Mouse (Mus musculus): ENCODE data around the gene Pou4f2. TPM values are rescaled to one million over a fixed set of nuclear protein-coding genes. Genes with fewer than 3 reads are reported as not detected.
A peak's percentile ranks its signal among the peaks of the same experiment; 100 is the strongest.

The Pou4f2 gene
- total RNA-seq (2014; rRNA removed) = not detected in 2 replicates
- polyA plus RNA-seq (2015; fragmentation: Nextera tagmentation; extraction: Ambion mirVana) = not detected in 2 replicates

GRCm38 (mm10) chr8:78436071-78436651, at the start of gene Pou4f2:
Gene Pou4f2 (minus strand): TSS chr8:78436645.
- ATAC-seq (peak; percentile 73), DNase-seq (no peak)
- H3K27ac ChIP-seq (ENCODE audit: low read depth, low read length) = no peak within 1 kb of the TSS
- H3K4me2 ChIP-seq (ENCODE audit: low read depth) = peak within 1 kb of the TSS; percentile 66
- no peaks in the 10 kb centered on the region for H3K36me3 ChIP-seq (ENCODE audit: insufficient read depth)
- peaks cover 4% of the 10 kb centered on the region; the same call in 1 of the 2 replicates for H3K4me1 ChIP-seq (ENCODE audit: insufficient read depth)
- peak; percentile 17; the same call in 1 of the 2 replicates for TF ChIP-seq CTCF (IDR thresholded peaks at IDR 0.05; ENCODE audit: low read depth)
- H3K27me3 ChIP-seq (ENCODE audit: insufficient read depth, low read length) = peaks cover 62% of the 10 kb centered on the region
- WGBS = 3% methylated on average over 53 of the region's 54 CpGs
- peak within 1 kb of the TSS; percentile 37 for H3K4me3 ChIP-seq (ENCODE audit: low read depth, low read length)
- H3K9ac ChIP-seq = 0 out of 2 replicates have a peak within 1 kb of the TSS, but pooled peaks have one; percentile 4
- no peaks in the 10 kb centered on the region for H3K9me3 ChIP-seq (ENCODE audit: low read length)

DNA sequence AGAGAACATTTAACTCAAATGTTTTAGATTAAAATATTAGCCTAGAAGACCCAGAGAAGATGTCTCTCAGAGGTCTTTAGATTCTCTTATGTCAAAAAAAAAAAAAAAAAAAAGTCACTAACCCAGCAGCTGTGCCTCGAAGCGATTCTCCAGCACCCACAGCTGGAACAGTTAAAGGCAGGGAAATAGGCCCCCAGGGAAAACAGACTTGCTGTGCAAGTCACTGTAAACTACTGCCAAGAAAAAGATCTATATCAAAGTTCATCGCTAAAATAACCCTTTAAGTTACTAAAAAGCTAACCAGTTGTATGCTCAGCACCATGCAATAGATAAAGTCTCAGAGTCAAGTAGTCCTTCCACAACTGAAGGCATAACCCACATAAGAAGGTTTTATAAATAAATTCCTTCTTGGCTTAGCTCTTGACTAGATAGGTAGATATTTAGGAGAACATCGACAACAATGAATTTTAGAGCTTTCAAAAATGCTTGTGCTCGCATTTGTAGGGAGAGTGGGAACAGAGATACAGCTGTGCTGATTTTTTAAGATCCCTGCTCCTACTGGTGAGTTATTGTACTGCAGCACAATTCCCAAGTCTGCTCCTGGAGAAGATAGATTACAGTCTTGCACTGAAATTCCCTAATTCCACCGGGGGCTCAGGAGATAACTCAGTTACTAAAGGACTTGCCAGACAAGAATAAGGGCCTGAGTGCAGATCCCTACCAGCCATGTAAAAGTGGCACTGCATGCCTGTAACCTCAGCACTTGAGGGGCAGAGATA, 40.8 kb upstream of the Pou4f2 start:
- no peaks in the 10 kb centered on the region for H3K9me3 ChIP-seq (ENCODE audit: low read length)

GRCm38 (mm10) chr8:78467889-78468288, 31.4 kb upstream of the Pou4f2 start:
- Histone ChIP-seq H3K9ac (no peak overlapping the region), H3K36me3 (ENCODE audit: insufficient read depth) (no peaks in the 10 kb centered on the region), H3K27ac (ENCODE audit: low read depth, low read length) (no peak overlapping the region), H3K9me3 (ENCODE audit: low read length) (no peaks in the 10 kb centered on the region), H3K4me3 (ENCODE audit: low read depth, low read length) (no peak overlapping the region), H3K27me3 (ENCODE audit: insufficient read depth, low read length) (no peaks in the 10 kb centered on the region), H3K4me1 (ENCODE audit: insufficient read depth) (no peaks in the 10 kb centered on the region), H3K4me2 (ENCODE audit: low read depth) (no peak overlapping the region)
- no peak for DNase-seq
- 95% methylated on average over 2 of the region's 2 CpGs for WGBS
- no peak for ATAC-seq
- TF ChIP-seq CTCF (IDR thresholded peaks at IDR 0.05; ENCODE audit: low read depth) = no peak

More for the DNA sequence above, 40.8 kb upstream of the Pou4f2 start:
- DNase-seq = peak; percentile 35
- no peaks in the 10 kb centered on the region for H3K36me3 ChIP-seq (ENCODE audit: insufficient read depth)
- no peak overlapping the region for H3K9ac ChIP-seq
- no peaks in the 10 kb centered on the region for H3K27me3 ChIP-seq (ENCODE audit: insufficient read depth, low read length)
- no peak for ATAC-seq
- H3K4me2 ChIP-seq (ENCODE audit: low read depth) = no peak overlapping the region
- H3K4me3 ChIP-seq (ENCODE audit: low read depth, low read length) = no peak overlapping the region
- WGBS = 69% methylated on average over 6 of the region's 6 CpGs
- no peak overlapping the region for H3K27ac ChIP-seq (ENCODE audit: low read depth, low read length)
- TF ChIP-seq CTCF (IDR thresholded peaks at IDR 0.05; ENCODE audit: low read depth) = peak; percentile 60
- H3K4me1 ChIP-seq (ENCODE audit: insufficient read depth) = no peaks in the 10 kb centered on the region

DNA sequence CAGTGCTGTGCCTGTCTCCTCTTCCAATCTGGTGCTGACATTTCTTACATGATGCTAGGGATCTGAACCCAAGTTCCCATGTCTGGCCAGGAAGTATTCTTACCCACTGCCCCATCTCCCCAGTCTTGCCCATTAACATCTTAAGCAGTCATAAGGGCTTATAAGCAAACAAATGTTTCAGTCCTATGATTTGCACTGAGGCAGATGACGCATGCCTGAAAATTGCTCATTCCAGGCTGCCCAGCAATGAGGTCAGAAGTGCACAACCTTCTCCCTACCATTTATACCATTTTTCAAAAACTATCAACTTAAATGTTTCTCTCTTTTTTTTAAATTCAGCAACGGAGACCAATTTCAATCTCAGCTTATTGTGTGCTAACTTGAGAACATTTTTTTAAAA, 27.5 kb upstream of the Pou4f2 start:
- no peak overlapping the region for H3K4me2 ChIP-seq (ENCODE audit: low read depth)
- H3K9me3 ChIP-seq (ENCODE audit: low read length) = no peaks in the 10 kb centered on the region
- DNase-seq = no peak
- H3K27ac ChIP-seq (ENCODE audit: low read depth, low read length) = no peak overlapping the region
- no peaks in the 10 kb centered on the region for H3K4me1 ChIP-seq (ENCODE audit: insufficient read depth)
- 85% methylated on average over 2 of the region's 2 CpGs for WGBS
- H3K27me3 ChIP-seq (ENCODE audit: insufficient read depth, low read length) = no peaks in the 10 kb centered on the region
- H3K4me3 ChIP-seq (ENCODE audit: low read depth, low read length) = no peak overlapping the region
- TF ChIP-seq CTCF (IDR thresholded peaks at IDR 0.05; ENCODE audit: low read depth) = no peak
- H3K9ac ChIP-seq = no peak overlapping the region
- no peak for ATAC-seq
- H3K36me3 ChIP-seq (ENCODE audit: insufficient read depth) = no peaks in the 10 kb centered on the region

- H3K9ac ChIP-seq = no peak overlapping the region
- no peak overlapping the region for H3K4me3 ChIP-seq (ENCODE audit: low read depth, low read length)
- no peaks in the 10 kb centered on the region for H3K4me1 ChIP-seq (ENCODE audit: insufficient read depth)
- no peak for DNase-seq
- H3K4me2 ChIP-seq (ENCODE audit: low read depth) = no peak overlapping the region
- no peak for TF ChIP-seq CTCF (IDR thresholded peaks at IDR 0.05; ENCODE audit: low read depth)
- no peak for ATAC-seq
- no peak overlapping the region for H3K27ac ChIP-seq (ENCODE audit: low read depth, low read length)
- WGBS = 71% methylated on average over 3 of the region's 3 CpGs
- H3K9me3 ChIP-seq (ENCODE audit: low read length) = no peaks in the 10 kb centered on the region
- no peaks in the 10 kb centered on the region for H3K36me3 ChIP-seq (ENCODE audit: insufficient read depth)
- no peaks in the 10 kb centered on the region for H3K27me3 ChIP-seq (ENCODE audit: insufficient read depth, low read length)
These were observed 20.0 kb upstream of the Pou4f2 start for GRCm38 (mm10) chr8:78456441-78456840.

GRCm38 (mm10) chr8:78442781-78443180, 6.3 kb upstream of the Pou4f2 start:
- ATAC-seq (no peak), DNase-seq (no peak)
- Histone ChIP-seq H3K4me2 (ENCODE audit: low read depth) (no peak overlapping the region), H3K27ac (ENCODE audit: low read depth, low read length) (no peak overlapping the region), H3K4me3 (ENCODE audit: low read depth, low read length) (no peak overlapping the region), H3K9ac (no peak overlapping the region), H3K27me3 (ENCODE audit: insufficient read depth, low read length) (peaks cover 41% of the 10 kb centered on the region), H3K4me1 (ENCODE audit: insufficient read depth) (no peaks in the 10 kb centered on the region), H3K36me3 (ENCODE audit: insufficient read depth) (no peaks in the 10 kb centered on the region), H3K9me3 (ENCODE audit: low read length) (no peaks in the 10 kb centered on the region)
- no peak for TF ChIP-seq CTCF (IDR thresholded peaks at IDR 0.05; ENCODE audit: low read depth)
- whole genome bisulfite sequencing = 81% methylated on average over 1 of the region's 1 CpGs

DNA sequence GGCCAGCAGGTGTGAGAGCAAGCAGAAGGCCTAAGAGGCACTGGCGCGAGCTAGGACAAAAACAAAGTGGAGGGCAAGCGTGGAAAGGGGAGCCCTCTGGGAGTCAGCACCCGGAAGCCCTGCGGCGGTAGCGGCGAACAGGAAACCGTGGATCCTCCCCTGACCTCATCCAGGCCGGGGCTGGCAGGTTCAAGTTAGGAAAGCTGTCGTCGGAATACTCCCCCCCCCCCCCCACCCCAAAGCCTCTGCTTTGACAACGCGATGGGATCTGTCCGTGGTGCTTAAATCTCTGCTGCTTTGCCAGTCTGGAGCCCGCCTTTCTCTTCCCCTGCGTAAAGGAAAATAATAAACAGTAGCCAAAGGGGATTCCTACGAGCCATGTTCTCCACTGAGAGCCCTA, 1.7 kb upstream of the Pou4f2 start:
- H3K36me3 ChIP-seq (ENCODE audit: insufficient read depth) = no peaks in the 10 kb centered on the region
- H3K4me1 ChIP-seq (ENCODE audit: insufficient read depth) = peaks cover 4% of the 10 kb centered on the region; the same call in 1 of the 2 replicates
- DNase-seq (no peak), ATAC-seq (no peak)
- no peaks in the 10 kb centered on the region for H3K9me3 ChIP-seq (ENCODE audit: low read length)
- H3K9ac ChIP-seq = no peak overlapping the region
- H3K4me3 ChIP-seq (ENCODE audit: low read depth, low read length) = peak overlapping the region; percentile 3; the same call in 1 of the 2 replicates
- H3K27ac ChIP-seq (ENCODE audit: low read depth, low read length) = no peak overlapping the region
- TF ChIP-seq CTCF (IDR thresholded peaks at IDR 0.05; ENCODE audit: low read depth) = no peak
- H3K27me3 ChIP-seq (ENCODE audit: insufficient read depth, low read length) = peaks cover 57% of the 10 kb centered on the region
- H3K4me2 ChIP-seq (ENCODE audit: low read depth) = 0 out of 2 replicates have a peak overlapping the region, but pooled peaks have one; percentile 66
- under 1% methylated on average over 18 of the region's 18 CpGs for WGBS
